Mouse (Mus musculus) G1E (cell line): ENCODE data around the gene Gnb3.

Experiments used
- CTCF ChIP-seq: IDR thresholded peaks from 2 replicates; pipeline ENCODE4 v1.5.1; 2012; ENCODE audit warnings: low read depth, low read length, inconsistent platforms, mixed read lengths
- GATA1 ChIP-seq: IDR thresholded peaks from 2 replicates; pipeline ENCODE4 v1.6.1; 2012; ENCODE audit warnings: borderline replicate concordance, low read length, inconsistent platforms, mixed read lengths
- GATA2 ChIP-seq: IDR thresholded peaks from 2 replicates; pipeline ENCODE4 v1.6.1; 2012; ENCODE audit warnings: low read depth, low read length, inconsistent platforms, borderline replicate concordance
- POLR2AphosphoS5 ChIP-seq: IDR thresholded peaks from 2 replicates; pipeline ENCODE4 v1.6.1; 2012; ENCODE audit warnings: low read depth, low read length, inconsistent platforms; ENCODE audit not compliant: insufficient replicate concordance
- TAL1 ChIP-seq: conservative IDR thresholded peaks from 2 replicates; pipeline ENCODE4 v1.6.1; 2012; ENCODE audit warnings: low read depth, low read length, inconsistent platforms, mixed read lengths

DNA sequence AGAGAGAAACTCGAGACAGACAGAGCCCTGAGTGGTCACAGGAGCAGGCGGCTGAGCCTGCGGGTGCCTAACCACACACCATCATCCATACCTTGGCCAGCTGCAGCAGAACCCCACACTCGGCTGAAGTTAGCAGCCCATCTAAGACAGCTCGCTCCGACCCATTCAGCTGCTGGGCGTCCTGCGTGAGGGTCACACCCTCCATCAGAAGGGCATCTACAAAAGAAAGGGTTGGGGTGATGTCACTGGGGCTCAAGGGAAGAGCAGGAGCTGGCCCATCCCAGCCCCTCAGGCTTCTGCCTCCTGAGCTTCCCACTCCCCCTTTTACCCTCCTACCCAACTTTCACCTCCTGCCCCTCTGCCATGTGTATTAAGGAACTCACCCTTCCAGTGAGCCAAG, 10.5 kb upstream of the Gnb3 start:
- no peak for TF ChIP-seq GATA1
- no peak for TF ChIP-seq CTCF
- TF ChIP-seq GATA2: no peak
- no peak for TF ChIP-seq POLR2AphosphoS5
- TF ChIP-seq TAL1: no peak
